Mouse (Mus musculus) ES-Bruce4 (cell line): Measurements from ENCODE around the gene Adh7.

Experiments
- CTCF ChIP-seq: IDR thresholded peaks from one replicate; pipeline ENCODE4 v1.8.1; 2011; ENCODE audit warnings: low read depth, low read length
- EP300 ChIP-seq: IDR thresholded peaks from 2 replicates; pipeline ENCODE4 v1.6.1; 2011; ENCODE audit warnings: low read depth, low read length; ENCODE audit not compliant: insufficient read depth
- POLR2A ChIP-seq: IDR thresholded peaks from one replicate; pipeline ENCODE4 v1.8.1; 2011; ENCODE audit warnings: low read length; ENCODE audit not compliant: insufficient read depth

- TF ChIP-seq EP300, result no peak
- no peak for TF ChIP-seq POLR2A
- no peak for TF ChIP-seq CTCF
Measured at GRCm38 (mm10) chr3:138185995-138186930, 31.3 kb upstream of the Adh7 start.
